8 mouse cellular contexts compared by ENCODE assay signal in genomic region chr9:20746017-20746660, GRCm38 (mm10). TPM values are rescaled to one million over a fixed set of nuclear protein-coding genes. Genes with fewer than 3 reads are reported as not detected.
A peak's percentile ranks its signal among the peaks of the same experiment; 100 is the strongest.
DNase-seq lines count a peak whose midpoint lies in the region; ATAC-seq lines count a peak whose summit lies in the region.

Olfm2 (minus strand) TSS chr9:20746349.

- H3K27ac ChIP-seq in hindbrain, embryonic 14.5 days = peak within 1 kb of the TSS; percentile 69
- no peak within 1 kb of the TSS for H3K27ac ChIP-seq in liver, embryonic 11.5 days (ENCODE audit: low read depth, low read length)
- no peak within 1 kb of the TSS for H3K27ac ChIP-seq in stomach, embryonic 16.5 days (ENCODE audit: low read length)

- peak within 1 kb of the TSS; percentile 68 for H3K4me3 ChIP-seq in hindbrain, embryonic 14.5 days (replicated peaks; ENCODE audit: low read length)
- peak within 1 kb of the TSS; percentile 53 for H3K4me3 ChIP-seq in liver, embryonic 11.5 days (ENCODE audit: low read depth, low read length)
- peak within 1 kb of the TSS; percentile 52 for H3K4me3 ChIP-seq in stomach, embryonic 16.5 days (replicated peaks; ENCODE audit: low read length)

- H3K4me2 ChIP-seq in hindbrain, embryonic 14.5 days (replicated peaks) = peak within 1 kb of the TSS; percentile 71
- H3K4me2 ChIP-seq in liver, embryonic 11.5 days = peak within 1 kb of the TSS; percentile 79
- peak within 1 kb of the TSS; percentile 83 for H3K4me2 ChIP-seq in stomach, embryonic 16.5 days (ENCODE audit: low read depth, low read length)

- H3K4me1 ChIP-seq in hindbrain, embryonic 14.5 days (replicated peaks; ENCODE audit: control insufficient read depth, insufficient read depth, low read length) = peaks cover 14% of the 10 kb centered on the region; the same call in 1 of the 2 replicates
- H3K4me1 ChIP-seq in liver, embryonic 11.5 days (replicated peaks; ENCODE audit: control insufficient read depth, insufficient read depth, low read length) = peaks cover 15% of the 10 kb centered on the region
- peaks cover 4% of the 10 kb centered on the region; the same call in 1 of the 2 replicates for H3K4me1 ChIP-seq in stomach, embryonic 16.5 days (ENCODE audit: control insufficient read depth, insufficient read depth, low read length)

- ATAC-seq in hindbrain, embryonic 14.5 days (ENCODE audit: low FRiP score) = peak; percentile 70
- peak; percentile 40; the same call in 1 of the 2 replicates for ATAC-seq in liver, embryonic 11.5 days (replicated peaks; ENCODE audit: low FRiP score)
- ATAC-seq in stomach, embryonic 16.5 days (ENCODE audit: insufficient read depth, low FRiP score) = peak; percentile 43

- peak within 1 kb of the TSS; percentile 91 for H3K9ac ChIP-seq in hindbrain, embryonic 14.5 days
- peak within 1 kb of the TSS; percentile 30; the same call in 1 of the 2 replicates for H3K9ac ChIP-seq in liver, embryonic 11.5 days (ENCODE audit: low read depth, low read length)
- peak within 1 kb of the TSS; percentile 65 for H3K9ac ChIP-seq in stomach, embryonic 16.5 days (ENCODE audit: low read length)

- no peak for DNase-seq in layer of hippocampus, adult 8-10 months (ENCODE audit: low spot score in 2 of 2)
- no peak for DNase-seq in layer of hippocampus, adult 9-11 months
- peak; percentile 78 for DNase-seq in embryo, embryonic 11 days
- DNase-seq in hindbrain, embryonic 14.5 days (ENCODE audit: low spot score) = no peak
- DNase-seq in liver, embryonic 11.5 days (ENCODE audit: low spot score) = no peak
- DNase-seq in spleen, adult 12 weeks (ENCODE audit: low spot score) = no peak
- no peak for DNase-seq in spleen, postnatal 4 days (ENCODE audit: low spot score in 2 of 2)

- H3K27me3 ChIP-seq in hindbrain, embryonic 14.5 days (ENCODE audit: control insufficient read depth, insufficient read depth, low read length) = no peaks in the 10 kb centered on the region
- H3K27me3 ChIP-seq in liver, embryonic 11.5 days (replicated peaks; ENCODE audit: control insufficient read depth, insufficient read depth, low read length) = peaks cover 55% of the 10 kb centered on the region
- peaks cover 49% of the 10 kb centered on the region for H3K27me3 ChIP-seq in stomach, embryonic 16.5 days (ENCODE audit: control insufficient read depth, insufficient read depth, low read length)

- no peaks in the 10 kb centered on the region for H3K9me3 ChIP-seq in hindbrain, embryonic 14.5 days (ENCODE audit: control insufficient read depth, low read length)
- H3K9me3 ChIP-seq in liver, embryonic 11.5 days (ENCODE audit: control insufficient read depth, low read length) = no peaks in the 10 kb centered on the region
- no peaks in the 10 kb centered on the region for H3K9me3 ChIP-seq in stomach, embryonic 16.5 days (replicated peaks; ENCODE audit: control insufficient read depth, low read length)

- H3K36me3 ChIP-seq in hindbrain, embryonic 14.5 days (replicated peaks; ENCODE audit: control insufficient read depth, insufficient read depth) = 0 out of 2 replicates have a peak, but pooled peaks cover 5% of the 10 kb centered on the region
- H3K36me3 ChIP-seq in liver, embryonic 11.5 days (ENCODE audit: control insufficient read depth, insufficient read depth, low read length) = no peaks in the 10 kb centered on the region
- H3K36me3 ChIP-seq in stomach, embryonic 16.5 days (ENCODE audit: control insufficient read depth, insufficient read depth, low read length) = no peaks in the 10 kb centered on the region

- WGBS in hindbrain, embryonic 14.5 days = under 1% methylated on average over 31 of the region's 50 CpGs
- WGBS in liver, embryonic 11.5 days = 1% methylated on average over 39 of the region's 50 CpGs
- 0% methylated on average over 30 of the region's 50 CpGs for WGBS in stomach, embryonic 16.5 days

RNA-seq across cellular contexts. Expression of gene Olfm2, which starts in this region (rescaled TPM):
- total RNA-seq in layer of hippocampus, adult 8-10 months (2022) = 10 to 100 TPM; 45.9 to 52.3 (median 47.0) TPM
- polyA plus RNA-seq in hindbrain, embryonic 14.5 days (2014; fragmentation: Nextera tagmentation; extraction: Ambion mirVana) = 185 and 207 TPM in 2 replicates
- polyA plus RNA-seq in liver, embryonic 11.5 days (2014; fragmentation: Nextera tagmentation; extraction: Ambion mirVana) = 1.2 and 1.3 TPM in 2 replicates
- polyA plus RNA-seq in stomach, embryonic 16.5 days (2015; fragmentation: Nextera tagmentation; extraction: Ambion mirVana) = 7.4 and 8.3 TPM in 2 replicates

Comparison
In these comparisons a context has a peak if more than half of its experiments do, and no peak if none do; other contexts are left out.
1. RNA of gene Olfm2 (polyA plus RNA-seq): 185 to 207 TPM in hindbrain, embryonic 14.5 days; 7.4 to 8.3 TPM in stomach, embryonic 16.5 days and 1.2 to 1.3 TPM in liver, embryonic 11.5 days; every median in the first group is over 10 times any median in the second.
2. H3K9ac ChIP-seq: peak in every context shown above with its lines; median percentile 91 in hindbrain, embryonic 14.5 days; 65 in stomach, embryonic 16.5 days; 30 in liver, embryonic 11.5 days.
3. Peak in every context shown above with its lines, with median percentiles within 50 percentile points of each other: ATAC-seq, H3K4me2 ChIP-seq and H3K4me3 ChIP-seq.